ENCODE assay signal across 19 mouse cellular contexts in genomic region chr17:75466948-75467347, GRCm38 (mm10).
"Had no signal": no experiment of that assay in that cellular context is flagged by ENCODE, and none has a peak within 500 bp of the region (broad histone marks: within the 10 kb centered on the region; RNA-seq: fewer than 3 reads in every experiment).

No protein-coding gene starts in this region.

- H3K4me2 ChIP-seq: liver, embryonic 13.5 days; midbrain, embryonic 13.5 days had no signal

- DNase-seq: kidney, adult 2 months; kidney, postnatal 36 days; liver, embryonic 13.5 days; lung, adult 2 months; lung, postnatal 14 days; lung, postnatal 4 days; right cerebral cortex, adult 18-20 months; right cerebral cortex, postnatal 14 days; right cerebral cortex, postnatal 4 days; spleen, adult 18-20 months; thymus, adult 2 months; thymus, postnatal 14 days; thymus, postnatal 4 days had no signal

- ATAC-seq: intestine, postnatal 0 days; midbrain, embryonic 13.5 days; midbrain, embryonic 16.5 days had no signal

- H3K36me3 ChIP-seq: liver, embryonic 13.5 days; midbrain, embryonic 10.5 days; midbrain, embryonic 13.5 days had no signal

- H3K9ac ChIP-seq: liver, embryonic 13.5 days; midbrain, embryonic 13.5 days had no signal

- H3K4me3 ChIP-seq: liver, embryonic 13.5 days; megakaryocyte, embryonic 14.5 days; midbrain, embryonic 10.5 days; midbrain, embryonic 13.5 days had no signal

- H3K27ac ChIP-seq: liver, embryonic 13.5 days; midbrain, embryonic 10.5 days; midbrain, embryonic 13.5 days; stomach, postnatal 0 days had no signal

- H3K9me3 ChIP-seq: liver, embryonic 13.5 days; megakaryocyte, embryonic 14.5 days; midbrain, embryonic 10.5 days; midbrain, embryonic 13.5 days had no signal

- H3K27me3 ChIP-seq: liver, embryonic 13.5 days; megakaryocyte, embryonic 14.5 days had no signal
